Mouse (Mus musculus) neural tube, embryonic 13.5 days (tissue): Measurements from ENCODE around the gene Golph3. TPM values are rescaled to one million over a fixed set of nuclear protein-coding genes. Genes with fewer than 3 reads are reported as not detected.
A peak's percentile ranks its signal among the peaks of the same experiment; 100 is the strongest.
"Not testable (repeated sequence)": the region's sequence is repeated elsewhere in the genome, so short reads cannot be mapped to it uniquely, and the experiment has no call there.

ENCODE experiments used
- ATAC-seq: fragments of 200-750 bp; cut with Nextera tagmentation; 2 replicates; pipeline ENCODE4 v1.8.0; 2017; ENCODE audit warnings: low read depth, mild to moderate bottlenecking, moderate TSS enrichment, moderate library complexity
- H3K27ac ChIP-seq: fragments of 300-500 bp; sonication (generic); replicated peaks from 2 replicates; pipeline ENCODE4 v1.5.1; 2015; ENCODE audit warnings: moderate library complexity, mild to moderate bottlenecking, inconsistent platforms
- H3K27me3 ChIP-seq: fragments of 300-500 bp; sonication (generic); 2 replicates; pipeline ENCODE4 v1.6.1; 2015; ENCODE audit warnings: mild to moderate bottlenecking, inconsistent platforms
- H3K36me3 ChIP-seq: fragments of 300-500 bp; sonication (generic); 2 replicates; pipeline ENCODE4 v1.6.1; 2015; ENCODE audit warnings: mild to moderate bottlenecking, inconsistent platforms
- H3K4me1 ChIP-seq: fragments of 300-500 bp; sonication (generic); replicated peaks from 2 replicates; pipeline ENCODE4 v1.6.1; 2015; ENCODE audit warnings: inconsistent platforms
- H3K4me2 ChIP-seq: fragments of 300-500 bp; sonication (generic); 2 replicates; pipeline ENCODE4 v1.6.1; 2015; ENCODE audit warnings: inconsistent platforms, mild to moderate bottlenecking, moderate library complexity
- H3K4me3 ChIP-seq: fragments of 300-500 bp; sonication (generic); 2 replicates; pipeline ENCODE4 v1.5.1; 2015; ENCODE audit warnings: mild to moderate bottlenecking, inconsistent platforms
- H3K9ac ChIP-seq: fragments of 300-500 bp; sonication (generic); 2 replicates; pipeline ENCODE4 v1.6.1; 2015; ENCODE audit warnings: moderate library complexity, mild to moderate bottlenecking, inconsistent platforms
- H3K9me3 ChIP-seq: fragments of 300-500 bp; sonication (generic); 2 replicates; pipeline ENCODE4 v1.6.1; 2016; ENCODE audit warnings: inconsistent platforms
- WGBS: fragments of 180-500 bp; shearing (Covaris S2); methylation state at CpG from one replicate; pipeline ENCODE4 v1.1.7; 2015; 5-methylcytosine and 5-hydroxymethylcytosine counted together
- polyA plus RNA-seq: library from polyadenylated mRNA; unstranded; fragments of >200 nt; fragmentation: Nextera tagmentation; extraction: Ambion mirVana; gene quantifications from 2 replicates; pipeline ENCODE4 v1.2.1, GENCODE M21; 2015

Gene Golph3
- polyA plus RNA-seq, 1 experiment from 2014 or later = 82.9 TPM

- Histone ChIP-seq H3K4me2 (no peak overlapping the region), H3K9ac (no peak overlapping the region), H3K9me3 (no peaks in the 10 kb centered on the region), H3K36me3 (0 out of 2 replicates have a peak, but pooled peaks cover 3% of the 10 kb centered on the region), H3K4me1 (peaks cover 18% of the 10 kb centered on the region), H3K4me3 (no peak overlapping the region), H3K27ac (no peak overlapping the region), H3K27me3 (no peaks in the 10 kb centered on the region)
- WGBS = 90% methylated on average over 14 of the region's 14 CpGs
- no peak for ATAC-seq
These were observed 40.9 kb downstream of the Golph3 start for GRCm38 (mm10) chr15:12362001-12362700.

- Histone ChIP-seq H3K4me1 (peaks cover 24% of the 10 kb centered on the region), H3K36me3 (no peaks in the 10 kb centered on the region), H3K27me3 (no peaks in the 10 kb centered on the region), H3K4me3 (no peak overlapping the region), H3K9ac (no peak overlapping the region), H3K9me3 (no peaks in the 10 kb centered on the region), H3K27ac (no peak overlapping the region), H3K4me2 (no peak overlapping the region)
- 83% methylated on average over 6 of the region's 6 CpGs for WGBS
- no peak for ATAC-seq
These were observed 41.4 kb downstream of the Golph3 start for GRCm38 (mm10) chr15:12362701-12363040.

DNA sequence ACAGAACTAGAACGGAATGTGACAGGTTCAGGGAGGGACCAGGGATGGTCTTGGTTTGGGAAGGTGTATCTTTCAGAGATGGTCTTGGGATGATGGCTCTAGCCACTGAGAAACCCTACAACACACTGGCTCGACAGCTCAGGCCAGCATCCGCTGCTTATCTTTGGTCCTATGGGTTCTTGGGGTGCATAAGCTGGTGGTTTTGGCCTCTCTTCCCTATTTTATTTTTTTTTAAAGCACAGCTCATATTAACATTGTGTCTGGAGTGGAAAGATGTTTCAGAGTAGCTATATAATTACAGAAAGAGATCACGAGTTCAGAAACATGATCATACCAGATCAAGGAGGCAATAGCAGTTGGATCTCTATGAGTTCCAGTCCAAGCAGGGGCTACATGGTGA is 42.8 kb downstream of the Golph3 start:
- H3K9me3 ChIP-seq = no peaks in the 10 kb centered on the region
- WGBS = 92% methylated on average over 4 of the region's 4 CpGs
- ATAC-seq = no peak
- H3K4me3 ChIP-seq = no peak overlapping the region
- no peak overlapping the region for H3K27ac ChIP-seq
- no peak overlapping the region for H3K9ac ChIP-seq
- no peaks in the 10 kb centered on the region for H3K36me3 ChIP-seq
- H3K4me1 ChIP-seq = peaks cover 31% of the 10 kb centered on the region
- no peak overlapping the region for H3K4me2 ChIP-seq
- H3K27me3 ChIP-seq = no peaks in the 10 kb centered on the region

DNA sequence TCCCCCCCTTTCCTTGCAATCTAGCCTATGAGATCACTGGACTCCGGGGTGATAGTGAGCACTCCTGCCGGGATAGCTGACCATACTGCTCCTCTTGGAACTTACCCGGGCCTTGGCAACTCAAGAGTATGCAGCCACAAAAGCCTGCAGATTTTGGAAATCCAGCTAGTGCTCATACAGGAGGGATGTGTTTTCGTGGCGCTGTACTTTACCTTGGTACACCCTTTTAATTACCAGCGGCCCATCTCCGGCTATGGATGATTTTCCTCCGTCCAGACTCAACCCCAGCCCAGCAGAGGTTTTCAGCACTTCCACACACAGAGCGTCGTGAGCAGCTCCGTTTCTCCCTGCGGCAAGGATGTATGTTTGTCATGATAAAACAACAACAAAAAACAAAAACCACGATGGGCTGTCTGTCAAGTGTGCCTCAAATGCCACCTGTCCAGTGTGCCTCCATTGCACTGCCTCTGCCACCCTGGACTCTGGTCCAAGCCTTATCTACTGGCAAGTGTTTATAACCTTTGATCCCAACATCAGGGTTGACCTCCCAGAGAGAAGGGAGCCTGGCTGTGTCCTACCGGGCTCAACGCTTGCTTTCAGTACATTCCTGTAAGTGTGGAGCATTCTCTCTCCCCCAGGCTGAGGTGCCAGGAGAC is 44.3 kb downstream of the Golph3 start:
- Histone ChIP-seq H3K4me3 (no peak overlapping the region), H3K27ac (peak overlapping the region; percentile 86), H3K9ac (no peak overlapping the region), H3K9me3 (no peaks in the 10 kb centered on the region), H3K36me3 (no peaks in the 10 kb centered on the region), H3K4me2 (0 out of 2 replicates have a peak overlapping the region, but pooled peaks have one; percentile 16), H3K4me1 (peaks cover 31% of the 10 kb centered on the region), H3K27me3 (no peaks in the 10 kb centered on the region)
- 68% methylated on average over 15 of the region's 15 CpGs for WGBS
- ATAC-seq = no peak

DNA sequence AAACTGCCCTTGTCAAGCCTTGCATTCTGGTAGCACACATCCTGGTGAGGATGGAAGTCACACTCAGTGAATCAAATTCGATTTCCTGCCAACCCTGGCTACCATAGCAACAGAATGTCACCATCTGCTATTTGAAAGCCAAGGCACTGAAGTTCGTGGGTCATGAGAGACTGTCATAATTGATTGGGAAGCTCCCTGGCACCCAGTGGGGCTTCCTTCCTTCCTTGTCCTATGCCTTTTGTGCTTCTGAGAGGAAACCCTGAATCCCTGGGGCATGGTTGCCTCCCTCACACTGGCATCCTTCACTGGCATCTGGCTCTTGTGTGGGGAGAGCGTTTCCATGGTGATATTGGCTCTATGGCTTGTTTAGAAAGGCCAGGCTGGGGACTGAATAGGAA is 44.8 kb downstream of the Golph3 start:
- Histone ChIP-seq H3K9me3 (no peaks in the 10 kb centered on the region), H3K9ac (no peak overlapping the region), H3K36me3 (no peaks in the 10 kb centered on the region), H3K27ac (peak overlapping the region; percentile 86), H3K27me3 (no peaks in the 10 kb centered on the region), H3K4me2 (0 out of 2 replicates have a peak overlapping the region, but pooled peaks have one; percentile 16), H3K4me1 (peaks cover 31% of the 10 kb centered on the region), H3K4me3 (no peak overlapping the region)
- 17% methylated on average over 3 of the region's 3 CpGs for whole genome bisulfite sequencing
- peak; percentile 93 for ATAC-seq

DNA sequence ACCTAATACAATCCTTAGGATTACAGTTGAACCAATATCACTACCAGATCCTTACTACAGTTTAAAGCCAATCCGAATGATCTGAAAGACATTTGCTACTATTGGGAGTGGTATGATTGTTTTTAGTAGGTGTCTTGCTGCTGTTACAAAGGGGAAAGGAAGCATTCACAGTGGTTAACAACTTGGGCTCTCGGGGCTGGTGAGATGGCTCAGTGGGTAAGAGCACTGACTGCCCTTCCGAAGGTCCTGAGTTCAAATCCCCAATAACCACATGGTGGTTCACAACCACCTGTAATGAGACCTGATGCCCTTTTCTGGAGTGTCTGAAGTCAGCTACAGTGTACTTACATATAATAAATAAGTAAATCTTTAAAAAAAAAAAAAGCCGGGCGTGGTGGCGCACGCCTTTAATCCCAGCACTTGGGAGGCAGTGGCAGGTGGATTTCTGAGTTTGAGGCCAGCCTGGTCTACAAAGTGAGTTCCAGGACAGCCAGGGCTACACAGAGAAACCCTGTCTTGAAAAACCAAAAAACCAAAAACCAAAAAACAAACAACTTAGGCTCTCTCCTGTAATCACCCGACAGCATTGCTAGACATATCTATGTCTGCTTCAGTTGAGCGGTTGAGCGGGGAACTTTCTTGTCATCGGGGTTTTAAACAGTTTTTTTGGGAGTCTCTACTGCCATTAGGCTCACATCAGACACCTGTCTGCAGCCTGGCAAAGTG is 45.5 kb downstream of the Golph3 start:
- not testable (repeated sequence) for H3K4me2 ChIP-seq, H3K27me3 ChIP-seq, ATAC-seq, H3K36me3 ChIP-seq, H3K9me3 ChIP-seq, H3K4me3 ChIP-seq, H3K9ac ChIP-seq
- H3K4me1 ChIP-seq = peaks cover 36% of the 10 kb centered on the region
- peak overlapping the region; percentile 86 for H3K27ac ChIP-seq
- 88% methylated on average over 11 of the region's 11 CpGs for WGBS

- 59% methylated on average over 13 of the region's 13 CpGs for WGBS
- no peak overlapping the region for H3K4me2 ChIP-seq
- H3K27me3 ChIP-seq = no peaks in the 10 kb centered on the region
- H3K9ac ChIP-seq = no peak overlapping the region
- no peak for ATAC-seq
- no peaks in the 10 kb centered on the region for H3K9me3 ChIP-seq
- H3K36me3 ChIP-seq = no peaks in the 10 kb centered on the region
- no peak overlapping the region; the same call in 1 of the 2 replicates for H3K27ac ChIP-seq
- no peak overlapping the region for H3K4me3 ChIP-seq
- peaks cover 36% of the 10 kb centered on the region for H3K4me1 ChIP-seq
These were observed 46.2 kb downstream of the Golph3 start for GRCm38 (mm10) chr15:12367306-12368080.

- Histone ChIP-seq H3K4me3 (no peak overlapping the region), H3K36me3 (no peaks in the 10 kb centered on the region), H3K9me3 (no peaks in the 10 kb centered on the region), H3K9ac (no peak overlapping the region), H3K27me3 (no peaks in the 10 kb centered on the region), H3K4me2 (no peak overlapping the region), H3K4me1 (peaks cover 36% of the 10 kb centered on the region), H3K27ac (no peak overlapping the region)
- no peak for ATAC-seq
- WGBS = 42% methylated on average over 11 of the region's 11 CpGs
These were observed 47.1 kb downstream of the Golph3 start for GRCm38 (mm10) chr15:12368357-12368756.

GRCm38 (mm10) chr15:12368850-12369249 is 47.6 kb downstream of the Golph3 start:
- Histone ChIP-seq H3K4me3 (no peak overlapping the region), H3K36me3 (no peaks in the 10 kb centered on the region), H3K9me3 (no peaks in the 10 kb centered on the region), H3K27ac (no peak overlapping the region), H3K9ac (no peak overlapping the region), H3K4me1 (peaks cover 36% of the 10 kb centered on the region), H3K27me3 (no peaks in the 10 kb centered on the region), H3K4me2 (no peak overlapping the region)
- WGBS = 90% methylated on average over 4 of the region's 4 CpGs
- ATAC-seq = no peak

DNA sequence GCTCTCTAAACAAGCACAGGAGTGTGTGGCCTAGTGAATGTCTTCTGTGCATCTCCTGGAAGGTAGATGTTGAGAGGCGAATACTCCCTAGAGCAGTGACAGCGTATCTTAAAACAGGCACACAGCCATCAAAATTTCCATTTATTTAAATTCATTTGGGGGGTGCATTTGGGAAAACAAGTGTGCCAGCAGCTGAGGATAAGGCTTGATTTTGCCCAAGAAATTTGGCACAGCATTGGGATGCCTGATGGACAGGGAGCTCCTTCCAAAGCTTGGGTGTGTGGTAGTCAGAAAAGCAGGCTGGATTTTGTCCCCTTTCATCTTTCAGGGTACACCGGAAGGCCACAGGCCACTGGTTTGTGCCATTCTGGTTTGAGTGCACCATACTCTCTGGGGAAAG is 48.8 kb downstream of the Golph3 start:
- Histone ChIP-seq H3K36me3 (no peaks in the 10 kb centered on the region), H3K27ac (no peak overlapping the region), H3K4me3 (no peak overlapping the region), H3K4me1 (peaks cover 36% of the 10 kb centered on the region), H3K4me2 (no peak overlapping the region), H3K9ac (no peak overlapping the region), H3K27me3 (0 out of 2 replicates have a peak, but pooled peaks cover 7% of the 10 kb centered on the region), H3K9me3 (no peaks in the 10 kb centered on the region)
- no peak for ATAC-seq
- 97% methylated on average over 3 of the region's 3 CpGs for WGBS

- 4% methylated on average over 8 of the region's 8 CpGs for WGBS
- Histone ChIP-seq H3K36me3 (no peaks in the 10 kb centered on the region), H3K27ac (no peak overlapping the region), H3K4me2 (no peak overlapping the region), H3K9me3 (no peaks in the 10 kb centered on the region), H3K4me1 (peaks cover 35% of the 10 kb centered on the region), H3K27me3 (0 out of 2 replicates have a peak, but pooled peaks cover 7% of the 10 kb centered on the region), H3K9ac (0 out of 2 replicates have a peak overlapping the region, but pooled peaks have one; percentile 18), H3K4me3 (no peak overlapping the region)
- peak; percentile 56 for ATAC-seq
These were observed 49.9 kb downstream of the Golph3 start for GRCm38 (mm10) chr15:12371183-12371582.
